Mouse (Mus musculus): Measurements from ENCODE around the gene Ttk.

- no peak for TF ChIP-seq POLR2A (IDR thresholded peaks at IDR 0.05; ENCODE audit: borderline replicate concordance, extremely low read depth, insufficient read depth, insufficient read length, poor library complexity, severe bottlenecking)
- no peak for TF ChIP-seq CTCF (IDR thresholded peaks at IDR 0.05; ENCODE audit: borderline replicate concordance, extremely low read depth, insufficient read depth, insufficient read length)
Observed at GRCm38 (mm10) chr9:83909836-83910235, 75.3 kb downstream of the Ttk start.
